Mouse (Mus musculus): ENCODE results near the gene Lrrc43. TPM values are rescaled to one million over a fixed set of nuclear protein-coding genes. Genes with fewer than 3 reads are reported as not detected.

Gene Lrrc43
- polyA plus RNA-seq, 1 experiment from 2014 or later: 0.48 TPM

Small RNA genes lying within 50 kb of the gene (microRNA-seq; reads per million reads assigned to microRNA genes)
- 1.1 reads per million for gene Mir7647

Other genes with a start within 250 kb of the Lrrc43 start
- 2.3 and 2.4 TPM in 2 replicates for gene Wdr66, start 237.2 kb upstream of the Lrrc43 start, polyA plus RNA-seq (2014; fragmentation: Nextera tagmentation; extraction: Ambion mirVana)
- 71.6 and 78.2 TPM in 2 replicates for gene Bcl7a, start 145.5 kb upstream of the Lrrc43 start, polyA plus RNA-seq (2014; fragmentation: Nextera tagmentation; extraction: Ambion mirVana)
- 11.5 and 15.2 TPM in 2 replicates for gene Mlxip, start 94.5 kb upstream of the Lrrc43 start, polyA plus RNA-seq (2014; fragmentation: Nextera tagmentation; extraction: Ambion mirVana)
- gene Il31, start 184 bp downstream of the Lrrc43 start, polyA plus RNA-seq (2014; fragmentation: Nextera tagmentation; extraction: Ambion mirVana): not detected in 2 replicates
- gene B3gnt4, start 21.2 kb downstream of the Lrrc43 start, polyA plus RNA-seq (2014; fragmentation: Nextera tagmentation; extraction: Ambion mirVana): 1.6 and 2.3 TPM in 2 replicates
- gene Diablo, start 34.9 kb downstream of the Lrrc43 start, polyA plus RNA-seq (2014; fragmentation: Nextera tagmentation; extraction: Ambion mirVana): 133 and 137 TPM in 2 replicates
- 2.1 and 2.3 TPM in 2 replicates for gene Gm49027, start 36.2 kb downstream of the Lrrc43 start, polyA plus RNA-seq (2014; fragmentation: Nextera tagmentation; extraction: Ambion mirVana)
- gene Vps33a, start 83.7 kb downstream of the Lrrc43 start, polyA plus RNA-seq (2014; fragmentation: Nextera tagmentation; extraction: Ambion mirVana): 43.3 and 51.2 TPM in 2 replicates
- gene Clip1, start 195.3 kb downstream of the Lrrc43 start, polyA plus RNA-seq (2014; fragmentation: Nextera tagmentation; extraction: Ambion mirVana): 45.9 and 55.6 TPM in 2 replicates
- gene Zcchc8, start 231.8 kb downstream of the Lrrc43 start, polyA plus RNA-seq (2014; fragmentation: Nextera tagmentation; extraction: Ambion mirVana): 70.3 and 79.8 TPM in 2 replicates